Mouse (Mus musculus) MEL (cell line): ENCODE data around the gene Bmper.

Source experiments
- BHLHE40 ChIP-seq: IDR thresholded peaks from 2 replicates; pipeline ENCODE4 v1.6.1; 2012; ENCODE audit warnings: low read depth, mild to moderate bottlenecking, inconsistent platforms, low read length, improper control_type of control experiment, borderline replicate concordance
- CTCF ChIP-seq, 3 experiments: IDR thresholded peaks in 2 of 3; conservative IDR thresholded peaks in 1 of 3; 2 replicates each; pipeline ENCODE4 v1.5.1; 2011 to 2012; ENCODE audit warnings: low read length in 3 of 3, low read depth in 2 of 3, mild to moderate bottlenecking in 2 of 3, improper control_type of control experiment in 1 of 3, inconsistent platforms in 1 of 3, mixed read lengths in 1 of 3, moderate library complexity in 1 of 3; ENCODE audit not compliant: control insufficient read depth in 1 of 3, insufficient read depth in 1 of 3, poor library complexity in 1 of 3, severe bottlenecking in 1 of 3
- KAT2A ChIP-seq: conservative IDR thresholded peaks from 2 replicates; pipeline ENCODE4 v1.6.1; 2012; ENCODE audit warnings: low read depth, low read length, improper control_type of control experiment, inconsistent platforms
- MXI1 ChIP-seq: IDR thresholded peaks from 2 replicates; pipeline ENCODE4 v1.6.1; 2011; ENCODE audit warnings: mild to moderate bottlenecking, low read depth, low read length, improper control_type of control experiment
- POLR2A ChIP-seq, 2 experiments: IDR thresholded peaks; 2 replicates each; pipeline ENCODE4 v1.6.1; 2011 to 2012; ENCODE audit warnings: low read length in 2 of 2, mild to moderate bottlenecking in 2 of 2, control low read depth in 1 of 2, improper control_type of control experiment in 1 of 2, low read depth in 1 of 2, moderate library complexity in 1 of 2; ENCODE audit not compliant: control insufficient read depth in 1 of 2, insufficient read depth in 1 of 2, poor library complexity in 1 of 2
- POLR2AphosphoS2 ChIP-seq: IDR thresholded peaks from 2 replicates; pipeline ENCODE4 v1.6.1; 2011; ENCODE audit warnings: low read length, improper control_type of control experiment
- POLR2AphosphoS5 ChIP-seq: IDR thresholded peaks from 2 replicates; pipeline ENCODE4 v1.6.1; 2012; ENCODE audit warnings: low read depth, borderline replicate concordance, mild to moderate bottlenecking, inconsistent platforms, low read length, moderate library complexity, mixed read lengths
- RAD21 ChIP-seq: IDR thresholded peaks from 2 replicates; pipeline ENCODE4 v1.6.1; 2011; ENCODE audit warnings: mild to moderate bottlenecking, low read depth, low read length, improper control_type of control experiment
- RCOR1 ChIP-seq: IDR thresholded peaks from 2 replicates; pipeline ENCODE4 v1.6.1; 2012; ENCODE audit warnings: low read depth, mild to moderate bottlenecking, inconsistent platforms, low read length, improper control_type of control experiment
- SIN3A ChIP-seq: IDR thresholded peaks from 2 replicates; pipeline ENCODE4 v1.6.1; 2012; ENCODE audit warnings: low read length, improper control_type of control experiment, inconsistent platforms
- TBP ChIP-seq: IDR thresholded peaks from 2 replicates; pipeline ENCODE4 v1.8.0; 2011; ENCODE audit warnings: low read depth, low read length, improper control_type of control experiment
- ZKSCAN1 ChIP-seq: IDR thresholded peaks from 2 replicates; pipeline ENCODE4 v1.6.1; 2012; ENCODE audit warnings: low read depth, mild to moderate bottlenecking, inconsistent platforms, low read length, improper control_type of control experiment, moderate library complexity

DNA sequence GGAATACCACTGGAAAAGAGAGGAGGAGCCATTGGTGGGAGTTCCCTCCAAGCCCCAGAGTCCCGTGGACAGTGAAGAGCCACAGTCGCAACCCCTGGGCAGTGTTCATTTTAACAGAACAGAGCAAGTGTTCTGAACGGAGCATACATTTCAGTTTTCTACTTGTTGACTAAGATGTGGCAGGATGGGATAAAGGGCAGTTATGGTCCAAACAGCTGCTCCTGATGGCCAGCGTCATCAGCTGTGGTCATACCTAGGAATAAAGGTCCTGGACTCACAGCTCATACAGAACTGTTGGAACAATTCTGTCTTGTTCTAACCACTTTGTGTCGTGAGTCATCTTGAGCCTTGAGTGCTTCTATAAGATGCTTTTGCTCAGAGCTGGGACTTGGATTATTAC lies 265.4 kb downstream of the Bmper start:
- TF ChIP-seq CTCF (IDR thresholded peaks at IDR 0.05 in 2 of 3, conservative IDR thresholded peaks at IDR 0.05 in 1 of 3; ENCODE audit: control insufficient read depth in 1 of 3, insufficient read depth in 1 of 3, low read depth in 2 of 3, low read length in 3 of 3, poor library complexity in 1 of 3, severe bottlenecking in 1 of 3) (no peak), RCOR1 (no peak), SIN3A (no peak), MXI1 (no peak), RAD21 (no peak), POLR2A (IDR thresholded peaks at IDR 0.05; ENCODE audit: control insufficient read depth in 1 of 2, insufficient read depth in 1 of 2, low read depth in 1 of 2, low read length in 2 of 2, poor library complexity in 1 of 2) (no peak), TBP (no peak), BHLHE40 (no peak), POLR2AphosphoS2 (no peak), POLR2AphosphoS5 (no peak), ZKSCAN1 (no peak), KAT2A (no peak)
